Mouse (Mus musculus): Measurements from ENCODE around the gene Mboat2. TPM values are rescaled to one million over a fixed set of nuclear protein-coding genes. Genes with fewer than 3 reads are reported as not detected.

The Mboat2 gene
- polyA plus RNA-seq, 1 experiment from 2014 or later = 32.1 TPM

DNA sequence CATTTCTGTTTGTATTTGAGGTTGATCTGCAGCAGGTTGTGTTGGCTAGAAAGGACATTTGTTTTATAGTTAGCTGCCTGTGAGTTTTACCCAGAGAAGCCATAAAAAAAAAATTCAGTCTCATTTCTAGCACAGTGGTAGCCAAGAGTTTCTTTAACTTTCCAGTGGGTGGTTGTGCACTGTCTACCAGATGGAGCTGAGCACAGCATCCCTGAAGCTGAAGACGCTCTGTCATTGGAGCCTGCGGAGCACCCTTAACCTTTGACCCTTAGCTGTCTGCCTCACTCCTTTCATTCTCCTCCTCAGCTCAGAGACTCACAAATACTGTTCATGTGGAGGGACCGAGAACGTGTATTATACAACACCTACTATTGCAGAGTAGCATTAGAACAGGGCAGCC is 40.2 kb downstream of the Mboat2 start:
- Histone ChIP-seq H3K4me1 (ENCODE audit: insufficient read depth, low read depth, low read length) (peaks cover 3% of the 10 kb centered on the region), H3K4me3 (ENCODE audit: low read depth, low read length) (no peak overlapping the region), H3K27me3 (replicated peaks; ENCODE audit: insufficient read depth, low read length) (no peaks in the 10 kb centered on the region), H3K27ac (ENCODE audit: low read length) (no peak overlapping the region), H3K4me2 (replicated peaks; ENCODE audit: low read depth, low read length) (no peak overlapping the region), H3K9ac (replicated peaks; ENCODE audit: low read depth) (no peak overlapping the region), H3K9me3 (ENCODE audit: low read length) (no peaks in the 10 kb centered on the region), H3K36me3 (ENCODE audit: insufficient read depth, low read length) (no peaks in the 10 kb centered on the region)
- DNase-seq (ENCODE audit: low spot score) (no peak), ATAC-seq (no peak)
- no peak for TF ChIP-seq EP300 (IDR thresholded peaks at IDR 0.05)
- no peak for TF ChIP-seq CTCF (IDR thresholded peaks at IDR 0.05)
- WGBS = 44% methylated on average over 4 of the region's 4 CpGs

DNA sequence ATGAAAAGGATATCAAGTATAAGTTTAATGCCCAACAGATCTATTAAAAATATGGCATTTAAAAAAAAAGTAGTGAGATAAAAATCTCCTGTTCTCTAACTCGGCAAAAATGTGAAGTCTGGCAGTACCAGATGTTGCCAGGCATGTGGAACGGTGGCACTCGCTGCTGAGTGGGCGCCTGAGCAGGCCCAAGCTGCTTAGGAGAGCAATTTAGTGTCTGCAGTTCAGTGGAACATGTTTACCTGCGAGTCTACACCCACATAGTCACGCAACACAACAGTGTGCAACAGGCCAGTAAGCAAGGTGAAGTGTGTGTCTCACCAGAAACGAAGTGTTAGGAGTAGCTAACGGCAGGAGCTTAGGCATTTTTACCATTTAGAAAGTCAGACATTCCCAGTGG is 41.6 kb downstream of the Mboat2 start:
- Histone ChIP-seq H3K4me1 (ENCODE audit: insufficient read depth, low read depth, low read length) (peaks cover 10% of the 10 kb centered on the region; the same call in 1 of the 2 replicates), H3K4me3 (ENCODE audit: low read depth, low read length) (no peak overlapping the region), H3K27ac (ENCODE audit: low read length) (no peak overlapping the region), H3K27me3 (replicated peaks; ENCODE audit: insufficient read depth, low read length) (no peaks in the 10 kb centered on the region), H3K9me3 (ENCODE audit: low read length) (no peaks in the 10 kb centered on the region), H3K36me3 (ENCODE audit: insufficient read depth, low read length) (no peaks in the 10 kb centered on the region), H3K4me2 (replicated peaks; ENCODE audit: low read depth, low read length) (no peak overlapping the region), H3K9ac (replicated peaks; ENCODE audit: low read depth) (no peak overlapping the region)
- no peak for ATAC-seq
- DNase-seq (ENCODE audit: low spot score) = no peak
- 72% methylated on average over 8 of the region's 8 CpGs for WGBS
- TF ChIP-seq CTCF (IDR thresholded peaks at IDR 0.05) (no peak), EP300 (IDR thresholded peaks at IDR 0.05) (no peak)

DNA sequence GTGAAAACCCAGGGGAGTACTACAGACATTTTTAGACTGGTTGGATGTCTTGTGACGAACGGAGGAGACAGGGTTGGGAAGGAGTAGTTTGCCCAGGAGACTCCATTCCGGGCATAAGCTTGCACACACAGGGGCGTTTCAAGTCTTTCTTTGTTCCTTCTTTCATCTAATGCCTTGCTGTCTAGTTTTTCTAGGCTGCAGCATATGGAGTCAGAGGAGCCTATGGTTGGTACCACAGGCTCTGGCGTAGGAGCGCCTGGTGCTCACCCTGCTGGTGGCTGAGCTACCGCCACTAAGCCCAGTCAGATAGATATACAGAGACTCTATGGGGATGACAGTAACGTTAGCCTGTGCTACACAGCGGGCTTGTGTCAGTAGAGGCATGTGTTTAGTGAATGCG is 42.0 kb downstream of the Mboat2 start:
- no peak for TF ChIP-seq EP300 (IDR thresholded peaks at IDR 0.05)
- no peak for TF ChIP-seq CTCF (IDR thresholded peaks at IDR 0.05)
- H3K4me1 ChIP-seq (ENCODE audit: insufficient read depth, low read depth, low read length) = peaks cover 14% of the 10 kb centered on the region; the same call in 1 of the 2 replicates
- WGBS = 86% methylated on average over 10 of the region's 10 CpGs
- no peak overlapping the region for H3K9ac ChIP-seq (replicated peaks; ENCODE audit: low read depth)
- DNase-seq (ENCODE audit: low spot score) (no peak), ATAC-seq (no peak)
- H3K4me2 ChIP-seq (replicated peaks; ENCODE audit: low read depth, low read length) = no peak overlapping the region
- no peaks in the 10 kb centered on the region for H3K27me3 ChIP-seq (replicated peaks; ENCODE audit: insufficient read depth, low read length)
- no peaks in the 10 kb centered on the region for H3K9me3 ChIP-seq (ENCODE audit: low read length)
- H3K36me3 ChIP-seq (ENCODE audit: insufficient read depth, low read length) = no peaks in the 10 kb centered on the region
- H3K27ac ChIP-seq (ENCODE audit: low read length) = no peak overlapping the region
- no peak overlapping the region for H3K4me3 ChIP-seq (ENCODE audit: low read depth, low read length)

DNA sequence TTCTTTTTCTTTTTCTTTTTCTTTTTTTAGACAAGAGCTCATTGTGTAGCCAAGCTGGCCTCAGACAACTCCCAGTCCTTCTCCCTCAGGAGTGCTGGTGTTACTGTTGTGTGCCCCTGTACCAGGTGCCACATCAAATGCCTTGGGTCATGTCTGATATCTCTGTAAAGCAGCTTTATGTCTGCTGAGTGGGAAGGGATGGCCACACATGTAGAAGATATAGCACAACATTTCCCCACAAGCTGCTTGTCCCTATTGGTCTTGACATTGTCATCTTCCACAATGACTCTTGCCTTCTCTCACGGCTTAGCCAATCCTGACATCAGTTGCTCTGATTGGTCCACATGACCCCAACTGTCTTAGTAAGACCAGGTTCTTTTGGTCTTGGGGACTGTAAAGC is 45.2 kb downstream of the Mboat2 start:
- Histone ChIP-seq H3K27ac (ENCODE audit: low read length) (no peak overlapping the region), H3K36me3 (ENCODE audit: insufficient read depth, low read length) (no peaks in the 10 kb centered on the region), H3K9me3 (ENCODE audit: low read length) (no peaks in the 10 kb centered on the region), H3K4me1 (ENCODE audit: insufficient read depth, low read depth, low read length) (peaks cover 16% of the 10 kb centered on the region; the same call in 1 of the 2 replicates), H3K27me3 (replicated peaks; ENCODE audit: insufficient read depth, low read length) (no peaks in the 10 kb centered on the region), H3K4me3 (ENCODE audit: low read depth, low read length) (no peak overlapping the region), H3K4me2 (replicated peaks; ENCODE audit: low read depth, low read length) (no peak overlapping the region), H3K9ac (replicated peaks; ENCODE audit: low read depth) (no peak overlapping the region)
- TF ChIP-seq EP300 (IDR thresholded peaks at IDR 0.05) (no peak), CTCF (IDR thresholded peaks at IDR 0.05) (no peak)
- ATAC-seq (no peak), DNase-seq (ENCODE audit: low spot score) (no peak)
- 88% methylated on average over 1 of the region's 1 CpGs for WGBS

DNA sequence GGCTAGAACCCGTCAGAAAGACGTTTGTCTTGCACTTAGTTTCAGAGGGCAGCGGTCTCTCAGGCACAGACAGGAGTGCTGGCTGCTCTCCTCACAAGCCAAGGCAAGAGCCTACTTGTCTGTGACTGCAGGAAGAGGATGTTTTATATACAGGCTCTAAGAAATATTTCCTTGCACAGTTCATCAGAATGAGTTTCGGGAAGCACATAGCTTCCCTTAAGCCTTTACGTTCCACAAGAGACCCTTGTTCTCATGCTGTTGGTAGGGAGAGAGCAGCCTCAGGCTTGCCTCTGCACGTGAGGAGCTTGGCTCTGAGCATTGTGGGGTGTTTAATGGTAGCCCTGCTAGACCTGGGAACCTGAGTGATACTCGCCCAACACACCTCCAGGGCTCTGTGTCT is 46.6 kb downstream of the Mboat2 start:
- Histone ChIP-seq H3K36me3 (ENCODE audit: insufficient read depth, low read length) (no peaks in the 10 kb centered on the region), H3K4me3 (ENCODE audit: low read depth, low read length) (no peak overlapping the region), H3K9ac (replicated peaks; ENCODE audit: low read depth) (peak overlapping the region; percentile 8; the same call in 1 of the 2 replicates), H3K4me1 (ENCODE audit: insufficient read depth, low read depth, low read length) (peaks cover 16% of the 10 kb centered on the region; the same call in 1 of the 2 replicates), H3K9me3 (ENCODE audit: low read length) (no peaks in the 10 kb centered on the region), H3K27ac (ENCODE audit: low read length) (peak overlapping the region; percentile 69), H3K4me2 (replicated peaks; ENCODE audit: low read depth, low read length) (peak overlapping the region; percentile 28; the same call in 1 of the 2 replicates), H3K27me3 (replicated peaks; ENCODE audit: insufficient read depth, low read length) (no peaks in the 10 kb centered on the region)
- ATAC-seq (peak; percentile 54), DNase-seq (ENCODE audit: low spot score) (peak; percentile 63)
- 16% methylated on average over 7 of the region's 7 CpGs for WGBS
- no peak for TF ChIP-seq CTCF (IDR thresholded peaks at IDR 0.05)
- no peak for TF ChIP-seq EP300 (IDR thresholded peaks at IDR 0.05)

DNA sequence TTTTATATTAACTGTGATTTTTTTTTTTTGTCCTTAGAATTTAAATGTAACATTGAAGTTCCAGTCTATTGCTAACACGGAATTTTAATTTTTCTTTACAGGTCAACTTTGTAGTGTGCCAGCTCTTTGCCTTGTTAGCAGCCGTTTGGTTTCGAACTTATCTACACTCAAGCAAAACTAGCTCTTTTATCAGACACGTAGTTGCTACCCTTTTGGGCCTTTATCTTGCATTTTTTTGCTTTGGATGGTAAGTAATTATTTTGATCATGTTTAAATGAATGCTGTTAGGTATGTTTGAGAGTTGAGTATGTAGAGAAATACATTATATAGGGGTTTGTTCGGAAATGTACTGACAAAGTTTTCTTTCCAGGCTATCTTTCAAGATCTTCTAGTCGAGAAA is 47.4 kb downstream of the Mboat2 start:
- TF ChIP-seq EP300 (IDR thresholded peaks at IDR 0.05) (no peak), CTCF (IDR thresholded peaks at IDR 0.05) (no peak)
- H3K36me3 ChIP-seq (ENCODE audit: insufficient read depth, low read length) = no peaks in the 10 kb centered on the region
- H3K4me3 ChIP-seq (ENCODE audit: low read depth, low read length) = no peak overlapping the region
- WGBS = 81% methylated on average over 6 of the region's 6 CpGs
- no peak overlapping the region for H3K27ac ChIP-seq (ENCODE audit: low read length)
- no peak overlapping the region for H3K4me2 ChIP-seq (replicated peaks; ENCODE audit: low read depth, low read length)
- H3K9ac ChIP-seq (replicated peaks; ENCODE audit: low read depth) = no peak overlapping the region
- peaks cover 16% of the 10 kb centered on the region; the same call in 1 of the 2 replicates for H3K4me1 ChIP-seq (ENCODE audit: insufficient read depth, low read depth, low read length)
- DNase-seq (ENCODE audit: low spot score) (no peak), ATAC-seq (no peak)
- H3K27me3 ChIP-seq (replicated peaks; ENCODE audit: insufficient read depth, low read length) = no peaks in the 10 kb centered on the region
- no peaks in the 10 kb centered on the region for H3K9me3 ChIP-seq (ENCODE audit: low read length)

All from lung, postnatal 0 days (tissue).